Mouse (Mus musculus) embryonic fibroblast, embryonic 13.5 days (primary cell): ENCODE measurements around the gene Nup153.

Experiments used
- CTCF ChIP-seq: IDR thresholded peaks from 2 replicates; pipeline ENCODE4 v1.5.1; 2011; ENCODE audit warnings: mild to moderate bottlenecking, control low read depth, low read length, moderate library complexity, borderline replicate concordance; ENCODE audit not compliant: insufficient read depth
- POLR2A ChIP-seq: IDR thresholded peaks from 2 replicates; pipeline ENCODE4 v1.6.1; 2011; ENCODE audit warnings: low read depth, mild to moderate bottlenecking, control low read depth, low read length, moderate library complexity

DNA sequence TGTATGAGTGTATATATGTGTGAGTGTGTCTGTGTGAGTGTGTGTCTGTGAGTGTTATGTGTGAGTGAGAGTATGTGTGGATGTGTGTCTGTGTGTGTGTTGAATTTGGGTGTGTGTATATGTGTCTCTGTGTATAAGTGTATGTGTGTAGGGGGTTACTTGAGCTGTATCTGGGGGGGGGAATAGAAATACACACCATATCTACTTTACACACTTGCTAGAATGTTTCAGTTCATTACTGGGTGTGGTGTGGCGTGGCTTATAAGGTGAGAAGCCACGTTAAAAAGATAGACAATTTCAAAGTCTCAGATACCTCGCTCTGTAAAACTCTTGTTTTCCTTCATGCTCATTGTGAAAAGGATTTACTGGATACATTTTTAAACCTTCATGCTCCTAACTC lies 49.7 kb upstream of the Nup153 start:
- TF ChIP-seq CTCF, result no peak
- no peak for TF ChIP-seq POLR2A
